Mouse (Mus musculus): ENCODE results near the gene Dlec1. TPM values are rescaled to one million over a fixed set of nuclear protein-coding genes. Genes with fewer than 3 reads are reported as not detected.

Dlec1 gene
- total RNA-seq, 4 experiments from 2014 or later: not detected

- no peak for DNase-seq (ENCODE audit: low spot score in 2 of 2)
Observed at GRCm38 (mm10) chr9:119138836-119139235, 36.6 kb downstream of the Dlec1 start.

- DNase-seq (ENCODE audit: low spot score in 2 of 2): no peak
Observed at GRCm38 (mm10) chr9:119142066-119142465, 39.8 kb downstream of the Dlec1 start.

- DNase-seq (ENCODE audit: low spot score in 2 of 2): no peak
Observed at GRCm38 (mm10) chr9:119143372-119143771, 41.1 kb downstream of the Dlec1 start.

- no peak for DNase-seq (ENCODE audit: low spot score in 2 of 2)
Observed at GRCm38 (mm10) chr9:119144696-119145095, 42.4 kb downstream of the Dlec1 start.

- DNase-seq (ENCODE audit: low spot score in 2 of 2): no peak
Observed at GRCm38 (mm10) chr9:119145137-119145536, 42.9 kb downstream of the Dlec1 start.

GRCm38 (mm10) chr9:119145638-119146037, 43.4 kb downstream of the Dlec1 start:
- no peak for DNase-seq (ENCODE audit: low spot score in 2 of 2)

- no peak for DNase-seq (ENCODE audit: low spot score in 2 of 2)
Observed at GRCm38 (mm10) chr9:119146098-119146770, 44.0 kb downstream of the Dlec1 start.

GRCm38 (mm10) chr9:119149601-119150000, 47.3 kb downstream of the Dlec1 start:
- no peak for DNase-seq (ENCODE audit: low spot score in 2 of 2)

- DNase-seq (ENCODE audit: low spot score in 2 of 2): no peak
Observed at GRCm38 (mm10) chr9:119151751-119152150, 49.5 kb downstream of the Dlec1 start.

GRCm38 (mm10) chr9:119155416-119155815, 53.1 kb downstream of the Dlec1 start:
- no peak for DNase-seq (ENCODE audit: low spot score in 2 of 2)

GRCm38 (mm10) chr9:119155826-119156225, 53.5 kb downstream of the Dlec1 start:
- no peak for DNase-seq (ENCODE audit: low spot score in 2 of 2)

- peak; percentile 56 to 69 for DNase-seq (ENCODE audit: low spot score in 2 of 2)
Observed at GRCm38 (mm10) chr9:119156278-119157201, 54.3 kb downstream of the Dlec1 start, which contains the start of gene Acaa1b. TSS of gene Acaa1b (minus strand) at chr9:119157093.

GRCm38 (mm10) chr9:119158861-119159260, 56.6 kb downstream of the Dlec1 start, which contains the start of gene Gm47289:
TSS of gene Gm47289 (plus strand) at chr9:119159161.
- DNase-seq (ENCODE audit: low spot score in 2 of 2): no peak

GRCm38 (mm10) chr9:119160689-119161088, 58.4 kb downstream of the Dlec1 start:
- no peak for DNase-seq (ENCODE audit: low spot score in 2 of 2)

GRCm38 (mm10) chr9:119164743-119165142, 62.5 kb downstream of the Dlec1 start:
- DNase-seq (ENCODE audit: low spot score in 2 of 2): no peak

GRCm38 (mm10) chr9:119165548-119165947, 63.3 kb downstream of the Dlec1 start:
- no peak for DNase-seq (ENCODE audit: low spot score in 2 of 2)

GRCm38 (mm10) chr9:119167608-119168007, 65.3 kb downstream of the Dlec1 start:
- no peak for DNase-seq (ENCODE audit: low spot score in 2 of 2)

GRCm38 (mm10) chr9:119179292-119179691, 77.0 kb downstream of the Dlec1 start:
- no peak for DNase-seq (ENCODE audit: low spot score in 2 of 2)

GRCm38 (mm10) chr9:119181241-119181728, 79.0 kb downstream of the Dlec1 start:
- peak in 1 of 2 experiments; percentile 22 for DNase-seq (ENCODE audit: low spot score in 2 of 2)

- no peak for DNase-seq (ENCODE audit: low spot score in 2 of 2)
Observed at GRCm38 (mm10) chr9:119192202-119192990, 90.1 kb downstream of the Dlec1 start.

Data from gastrocnemius, adult 8-10 months (tissue).